Mouse (Mus musculus) limb, embryonic 12.5 days (tissue): ENCODE measurements around the gene Gjd2. TPM values are rescaled to one million over a fixed set of nuclear protein-coding genes. Genes with fewer than 3 reads are reported as not detected.

ENCODE experiments used
- polyA plus RNA-seq: library from polyadenylated mRNA; unstranded; fragments of >200 nt; fragmentation: Nextera tagmentation; extraction: Ambion mirVana; gene quantifications from 2 replicates; pipeline ENCODE4 v1.2.1, GENCODE M21; 2016

Gjd2 gene
- polyA plus RNA-seq, 1 experiment from 2014 or later, result not detected

Other genes starting within 250 kb of the Gjd2 start
- 1.2 and 1.6 TPM in 2 replicates for gene Scg5, start 184.5 kb downstream of the Gjd2 start, polyA plus RNA-seq
- 44.3 and 44.5 TPM in 2 replicates for gene Arhgap11a, start 165.0 kb downstream of the Gjd2 start, polyA plus RNA-seq
- 400 and 426 TPM in 2 replicates for gene Actc1, start 39.9 kb upstream of the Gjd2 start, polyA plus RNA-seq
- gene Aqr, start 173.4 kb upstream of the Gjd2 start, polyA plus RNA-seq, result 54.6 and 54.9 TPM in 2 replicates
- 3.6 and 3.9 TPM in 2 replicates for gene Zfp770, start 187.8 kb upstream of the Gjd2 start, polyA plus RNA-seq